Mouse (Mus musculus): Measurements from ENCODE around the gene Lctl. TPM values are rescaled to one million over a fixed set of nuclear protein-coding genes. Genes with fewer than 3 reads are reported as not detected.

Lctl gene
- polyA plus RNA-seq, 1 experiment from 2014 or later, result 0.16 TPM

Other genes starting within 250 kb of the Lctl start
- 10.6 and 12.3 TPM in 2 replicates for gene Smad6, start 95.1 kb upstream of the Lctl start, polyA plus RNA-seq (2015; fragmentation: Nextera tagmentation; extraction: Ambion mirVana)
- 26.3 and 29.1 TPM in 2 replicates for gene Zwilch, start 56.0 kb downstream of the Lctl start, polyA plus RNA-seq (2015; fragmentation: Nextera tagmentation; extraction: Ambion mirVana)
- 1,178 and 1,188 TPM in 2 replicates for gene Rpl4, start 56.2 kb downstream of the Lctl start, polyA plus RNA-seq (2015; fragmentation: Nextera tagmentation; extraction: Ambion mirVana)
- gene Snapc5, start 62.1 kb downstream of the Lctl start, polyA plus RNA-seq (2015; fragmentation: Nextera tagmentation; extraction: Ambion mirVana), result 34.3 and 35.6 TPM in 2 replicates
- 2.9 and 3.0 TPM in 2 replicates for gene Uchl4, start 118.1 kb downstream of the Lctl start, polyA plus RNA-seq (2015; fragmentation: Nextera tagmentation; extraction: Ambion mirVana)
- 80.4 and 81.7 TPM in 2 replicates for gene Map2k1, start 136.5 kb downstream of the Lctl start, polyA plus RNA-seq (2015; fragmentation: Nextera tagmentation; extraction: Ambion mirVana)
- 245 and 252 TPM in 2 replicates for gene Tipin, start 164.4 kb downstream of the Lctl start, polyA plus RNA-seq (2015; fragmentation: Nextera tagmentation; extraction: Ambion mirVana)
- 21.6 and 22.5 TPM in 2 replicates for gene Dis3l, start 224.1 kb downstream of the Lctl start, polyA plus RNA-seq (2015; fragmentation: Nextera tagmentation; extraction: Ambion mirVana)

Data from kidney, embryonic 15.5 days (tissue).